Mouse (Mus musculus) gastrocnemius, adult 2 months (tissue): Measurements from ENCODE around the gene Olfr1502. TPM values are rescaled to one million over a fixed set of nuclear protein-coding genes. Genes with fewer than 3 reads are reported as not detected.
"Not testable (repeated sequence)": the region's sequence is repeated elsewhere in the genome, so short reads cannot be mapped to it uniquely, and the experiment has no call there.

Source experiments
- DNase-seq: peaks from one replicate; pipeline ENCODE4 v3.0.0; 2022
- H3K27ac ChIP-seq: fragments of 200-600 bp; 2 replicates; pipeline ENCODE4 v1.8.1; 2022; ENCODE audit warnings: mild to moderate bottlenecking
- H3K4me3 ChIP-seq: fragments of 200-600 bp; 2 replicates; pipeline ENCODE4 v1.8.1; 2022; ENCODE audit warnings: mild to moderate bottlenecking, moderate library complexity
- CTCF ChIP-seq: fragments of 200-600 bp; IDR thresholded peaks from 2 replicates; pipeline ENCODE4 v1.8.1; 2022; ENCODE audit warnings: antibody characterized with exemption, mild to moderate bottlenecking, moderate library complexity
- intact Hi-C: fragments of 180-260 bp; cut with DNase I; formaldehyde crosslinking; loops from one replicate; pipeline ENCODE4 v1.15.1; 2025
- long read RNA-seq, 2 experiments: library from polyadenylated mRNA; stranded (forward); transcript quantifications; one replicate each; pipeline ENCODE4 v2.0.0; 2021
- total RNA-seq, 2 experiments: library from RNA; stranded (reverse); gene quantifications; 2 replicates each; pipeline ENCODE4 v1.2.3; 2021

The Olfr1502 gene
- total RNA-seq = not detected
- long read RNA-seq, experiment 1 = 0 reads
- long read RNA-seq, experiment 2 = 0 reads

DNA sequence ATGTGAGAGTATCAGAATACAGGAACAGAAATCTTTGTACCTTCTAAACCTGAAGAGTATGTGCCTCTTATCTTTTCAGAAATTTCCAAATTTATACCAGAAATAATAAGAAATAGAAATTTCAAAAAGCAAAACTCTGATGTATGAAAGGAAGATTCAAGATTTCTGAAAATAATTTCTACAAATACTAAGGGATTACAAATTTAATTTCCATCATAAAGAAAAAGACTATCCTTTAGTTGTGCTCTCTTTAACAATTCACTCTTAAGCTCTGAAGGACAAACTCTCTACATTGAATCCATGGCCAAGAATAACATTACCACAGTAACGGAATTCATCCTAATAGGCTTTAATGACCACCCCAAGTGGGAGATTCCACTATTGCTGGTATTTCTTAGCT, at the start of gene Olfr1502:
Gene Olfr1502 (plus strand): TSS at position 301 of the 400 bp plus-strand sequence.
- no peak for TF ChIP-seq CTCF
- DNase-seq = no peak
- Histone ChIP-seq H3K27ac (no peak within 1 kb of the TSS), H3K4me3 (no peak within 1 kb of the TSS)
- intact Hi-C loops = no loop called here

- TF ChIP-seq CTCF = peak; percentile 31
- DNase-seq = no peak
- intact Hi-C loops = no loop called here
- H3K4me3 ChIP-seq = no peak overlapping the region
- no peak overlapping the region for H3K27ac ChIP-seq
Observed at GRCm38 (mm10) chr19:13812823-13813222, 48.8 kb upstream of the Olfr1502 start.

- no peak for DNase-seq
- no peak for TF ChIP-seq CTCF
- intact Hi-C loops = no loop called here
- H3K27ac ChIP-seq = no peak overlapping the region
- H3K4me3 ChIP-seq = no peak overlapping the region
Observed at GRCm38 (mm10) chr19:13818827-13819226, 42.8 kb upstream of the Olfr1502 start.

- intact Hi-C loops = no loop called here
- no peak within 1 kb of the TSS for H3K27ac ChIP-seq
- no peak within 1 kb of the TSS for H3K4me3 ChIP-seq
- no peak for TF ChIP-seq CTCF
- DNase-seq = no peak
Observed at GRCm38 (mm10) chr19:13819347-13819746, 42.2 kb upstream of the Olfr1502 start, which contains the start of gene Olfr1499. Olfr1499 (minus strand) TSS chr19:13819447.

DNA sequence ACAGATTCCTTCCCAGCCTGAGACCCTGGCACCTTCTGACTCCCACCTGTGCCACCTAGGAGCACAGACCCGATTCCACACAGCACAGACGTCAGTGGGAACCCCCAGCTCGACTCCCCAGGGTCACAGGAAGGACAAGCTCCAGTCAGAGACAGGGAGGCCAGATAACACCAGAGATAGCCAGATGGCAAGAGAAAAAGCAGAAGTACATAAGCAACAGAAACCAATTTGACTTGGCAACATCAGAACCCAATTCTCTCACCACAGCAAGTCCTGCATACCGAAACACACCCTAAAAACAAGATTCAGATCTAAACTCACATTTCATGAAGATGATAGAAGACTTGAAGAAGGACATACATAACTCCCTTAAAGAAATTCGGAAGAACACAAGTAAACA, 40.7 kb upstream of the Olfr1502 start:
- Histone ChIP-seq H3K27ac (no peak overlapping the region), H3K4me3 (no peak overlapping the region)
- no peak for DNase-seq
- TF ChIP-seq CTCF = no peak
- intact Hi-C loops = no loop called here

DNA sequence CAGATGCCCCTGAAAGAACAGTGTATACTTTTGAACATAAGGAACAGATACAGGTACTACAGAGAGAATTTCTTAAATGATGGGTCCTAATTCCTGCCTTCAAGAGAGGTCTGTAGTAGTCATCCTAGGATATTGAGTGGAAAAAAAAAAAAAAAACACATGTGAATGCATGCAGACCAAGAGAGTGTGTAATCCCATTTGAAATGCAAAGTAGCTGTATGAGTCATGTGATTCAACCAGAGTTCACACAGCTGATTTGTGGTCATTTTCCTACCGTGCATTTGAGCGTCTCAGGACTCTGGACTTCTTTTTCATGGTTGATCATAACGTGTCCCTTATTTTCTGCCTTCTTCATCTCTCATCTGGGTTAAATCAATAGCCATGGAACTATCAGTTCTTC, 33.1 kb upstream of the Olfr1502 start:
- no peak for TF ChIP-seq CTCF
- no peak for DNase-seq
- no peak overlapping the region for H3K27ac ChIP-seq
- intact Hi-C loops = no loop called here
- no peak overlapping the region for H3K4me3 ChIP-seq

DNA sequence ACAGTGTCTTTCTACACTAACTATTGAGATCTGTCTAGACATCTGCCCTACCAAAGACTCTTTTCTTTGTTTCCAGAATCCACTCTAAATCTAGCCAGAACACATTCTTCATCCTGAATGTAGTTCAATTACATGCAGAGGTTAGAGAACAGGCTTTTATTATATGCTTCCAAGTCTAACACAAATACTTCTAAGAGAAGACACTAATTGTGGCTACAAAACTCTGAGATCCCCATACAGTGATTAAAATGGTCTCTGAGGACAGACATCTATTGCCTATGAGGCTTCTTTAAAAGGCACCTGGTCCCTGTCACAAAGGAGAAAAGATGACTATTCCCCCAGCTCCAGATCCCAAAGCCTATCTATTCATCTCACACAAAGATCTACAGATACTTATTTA, 31.2 kb upstream of the Olfr1502 start, which contains the start of gene Olfr1500:
Gene Olfr1500 (minus strand): TSS at position 101 of the 400 bp plus-strand sequence.
- H3K4me3 ChIP-seq = no peak within 1 kb of the TSS
- no peak for TF ChIP-seq CTCF
- no peak for DNase-seq
- no peak within 1 kb of the TSS for H3K27ac ChIP-seq
- intact Hi-C loops = no loop called here

- H3K27ac ChIP-seq, intact Hi-C loops, DNase-seq: not testable (repeated sequence)
Observed at GRCm38 (mm10) chr19:13850592-13850991, 11.0 kb upstream of the Olfr1502 start, which contains the start of gene Olfr1501. Olfr1501 (minus strand) TSS chr19:13850692.

DNA sequence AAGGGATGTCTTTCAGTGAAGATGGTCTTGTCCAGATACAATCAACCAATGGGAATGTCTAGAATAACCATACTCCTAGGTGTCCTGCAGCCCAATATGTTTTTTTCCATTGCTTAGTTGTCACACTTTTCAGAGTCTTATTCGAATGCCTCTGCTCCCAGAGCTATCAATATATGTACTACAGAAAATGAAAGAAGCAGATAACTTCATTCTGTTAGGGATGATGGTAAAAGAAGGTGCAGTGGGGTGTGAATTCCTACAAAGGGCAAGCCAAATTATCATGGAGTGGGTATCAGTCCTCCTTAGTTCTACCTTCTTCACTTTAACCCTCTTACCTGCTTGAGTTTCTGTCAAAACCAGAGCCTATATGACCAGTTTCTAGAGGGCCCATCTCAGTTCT, 36.2 kb downstream of the Olfr1502 start, which contains the start of gene Olfr1504:
Gene Olfr1504 (minus strand): TSS at position 101 of the 400 bp plus-strand sequence.
- Histone ChIP-seq H3K4me3 (no peak within 1 kb of the TSS), H3K27ac (no peak within 1 kb of the TSS)
- intact Hi-C loops = loop anchor here (10.0 kb wide), 1 partner anchor 53 kb away; no protein-coding TSS in a partner anchor
- DNase-seq = no peak
- TF ChIP-seq CTCF = no peak

More at GRCm38 (mm10) chr19:13850592-13850991, 11.0 kb upstream of the Olfr1502 start, which contains the start of gene Olfr1501:
- H3K4me3 ChIP-seq = not testable (repeated sequence)

Other genes starting within 250 kb of the Olfr1502 start
- gene Olfr1487, start 244.4 kb upstream of the Olfr1502 start, total RNA-seq = not detected
- not detected for gene Olfr1489, start 230.2 kb upstream of the Olfr1502 start, total RNA-seq
- gene Olfr1490, start 210.7 kb upstream of the Olfr1502 start, total RNA-seq = not detected
- gene Olfr1491, start 164.5 kb upstream of the Olfr1502 start, total RNA-seq = not detected
- gene Olfr1493-ps1, start 138.5 kb upstream of the Olfr1502 start, total RNA-seq = not detected
- not detected for gene Olfr1494, start 122.1 kb upstream of the Olfr1502 start, total RNA-seq
- gene Olfr1495, start 97.2 kb upstream of the Olfr1502 start, total RNA-seq = not detected
- not detected for gene Olfr1496, start 83.9 kb upstream of the Olfr1502 start, total RNA-seq
- gene Olfr1497, start 63.6 kb upstream of the Olfr1502 start, total RNA-seq = not detected
- not detected for gene Olfr1499, start 42.3 kb upstream of the Olfr1502 start, total RNA-seq
- not detected for gene Olfr1500, start 31.3 kb upstream of the Olfr1502 start, total RNA-seq
- not detected for gene Olfr1501, start 11.1 kb upstream of the Olfr1502 start, total RNA-seq
- gene Olfr1504, start 36.1 kb downstream of the Olfr1502 start, total RNA-seq = not detected
- not detected for gene Olfr1505, start 51.7 kb downstream of the Olfr1502 start, total RNA-seq